ENCODE assay signal across 19 mouse cellular contexts in genomic region chr14:51904706-51905105, GRCm38 (mm10). TPM values are rescaled to one million over a fixed set of nuclear protein-coding genes. Genes with fewer than 3 reads are reported as not detected.
DNase-seq lines count a peak whose midpoint lies in the region; ATAC-seq and TF ChIP-seq lines count a peak whose summit lies in the region.
"Had no signal": no experiment of that assay in that cellular context is flagged by ENCODE, and none has a peak within 500 bp of the region (broad histone marks: within the 10 kb centered on the region; RNA-seq: fewer than 3 reads in every experiment).

No protein-coding gene starts in this region.

- H3K4me1 ChIP-seq in intestine, postnatal 0 days (replicated peaks; ENCODE audit: control insufficient read depth, insufficient read depth, low read length): no peaks in the 10 kb centered on the region
- H3K4me1 ChIP-seq in intestine, embryonic 16.5 days (ENCODE audit: control insufficient read depth, insufficient read depth, low read length): peaks cover 5% of the 10 kb centered on the region
- H3K4me1 ChIP-seq in midbrain, postnatal 0 days (ENCODE audit: insufficient read depth, low read length): no peaks in the 10 kb centered on the region
- no peaks in the 10 kb centered on the region; the same call in 1 of the 2 replicates for H3K4me1 ChIP-seq in midbrain, embryonic 15.5 days
- no peaks in the 10 kb centered on the region for H3K4me1 ChIP-seq in cortical plate, adult 2 months (ENCODE audit: control insufficient read depth, insufficient read depth, low read length)
- H3K4me1 ChIP-seq: embryonic facial prominence, embryonic 13.5 days; midbrain, embryonic 12.5 days; neural tube, embryonic 15.5 days had no signal

- no peak overlapping the region for H3K4me2 ChIP-seq in intestine, postnatal 0 days (replicated peaks; ENCODE audit: low read depth)
- H3K4me2 ChIP-seq in intestine, embryonic 16.5 days (ENCODE audit: low read depth, low read length): no peak overlapping the region
- H3K4me2 ChIP-seq in midbrain, postnatal 0 days (ENCODE audit: low read depth, low read length, poor library complexity, severe bottlenecking): no peak overlapping the region
- no peak overlapping the region for H3K4me2 ChIP-seq in midbrain, embryonic 15.5 days
- H3K4me2 ChIP-seq: embryonic facial prominence, embryonic 13.5 days; midbrain, embryonic 12.5 days; neural tube, embryonic 15.5 days had no signal

- no peak for ATAC-seq in intestine, postnatal 0 days
- no peak for ATAC-seq in intestine, embryonic 16.5 days
- 0 out of 2 replicates have a peak, but pooled peaks have one; percentile 21 for ATAC-seq in midbrain, postnatal 0 days (ENCODE audit: low FRiP score)
- no peak for ATAC-seq in midbrain, embryonic 15.5 days (replicated peaks)

- no peak overlapping the region for H3K9ac ChIP-seq in intestine, postnatal 0 days (ENCODE audit: low read depth, low read length)
- H3K9ac ChIP-seq in intestine, embryonic 16.5 days (ENCODE audit: low read depth, low read length): no peak overlapping the region
- no peak overlapping the region for H3K9ac ChIP-seq in midbrain, postnatal 0 days (replicated peaks; ENCODE audit: low read length, poor library complexity, severe bottlenecking)
- H3K9ac ChIP-seq in midbrain, embryonic 15.5 days: no peak overlapping the region
- H3K9ac ChIP-seq: embryonic facial prominence, embryonic 13.5 days; midbrain, embryonic 12.5 days; neural tube, embryonic 15.5 days had no signal

- TF ChIP-seq POLR2A in cortical plate, adult 2 months (IDR thresholded peaks at IDR 0.05; ENCODE audit: extremely low read depth, insufficient read depth, low read length): no peak

- peaks cover 9% of the 10 kb centered on the region; the same call in 1 of the 2 replicates for H3K36me3 ChIP-seq in intestine, postnatal 0 days (ENCODE audit: control insufficient read depth, insufficient read depth)
- H3K36me3 ChIP-seq in intestine, embryonic 16.5 days (ENCODE audit: control insufficient read depth, insufficient read depth, low read length): no peaks in the 10 kb centered on the region
- peaks cover 20% of the 10 kb centered on the region for H3K36me3 ChIP-seq in midbrain, postnatal 0 days (ENCODE audit: insufficient read depth, low read length)
- no peaks in the 10 kb centered on the region for H3K36me3 ChIP-seq in midbrain, embryonic 15.5 days (replicated peaks)
- H3K36me3 ChIP-seq: midbrain, embryonic 12.5 days had no signal

- DNase-seq in midbrain, postnatal 0 days (ENCODE audit: low spot score): peak; percentile 33
- DNase-seq in ES-CJ7 (ENCODE audit: low read depth, low spot score): peak; percentile 48
- DNase-seq in right cerebral cortex, postnatal 25 days: no peak
- DNase-seq: adrenal gland, postnatal 14 days; cerebellum, adult 11 months; heart, adult 11 months; heart, postnatal 36 days; kidney, adult 11 months had no signal

- WGBS in intestine, postnatal 0 days: 68% methylated on average over 7 of the region's 7 CpGs
- 67% methylated on average over 7 of the region's 7 CpGs for WGBS in intestine, embryonic 16.5 days
- 64% methylated on average over 7 of the region's 7 CpGs for WGBS in midbrain, postnatal 0 days
- 69% methylated on average over 7 of the region's 7 CpGs for whole genome bisulfite sequencing in midbrain, embryonic 15.5 days

- H3K9me3 ChIP-seq in intestine, postnatal 0 days (ENCODE audit: control insufficient read depth): no peaks in the 10 kb centered on the region
- no peaks in the 10 kb centered on the region for H3K9me3 ChIP-seq in intestine, embryonic 16.5 days (ENCODE audit: control insufficient read depth, low read length)
- H3K9me3 ChIP-seq in midbrain, postnatal 0 days (ENCODE audit: low read length): no peaks in the 10 kb centered on the region
- H3K9me3 ChIP-seq in midbrain, embryonic 15.5 days: no peaks in the 10 kb centered on the region
- H3K9me3 ChIP-seq: embryonic facial prominence, embryonic 13.5 days; midbrain, embryonic 12.5 days; neural tube, embryonic 15.5 days had no signal

- TF ChIP-seq CTCF in intestine, postnatal 0 days (IDR thresholded peaks at IDR 0.05; ENCODE audit: low read depth): peak; percentile 63
- peak; percentile 64 for TF ChIP-seq CTCF in midbrain, postnatal 0 days (IDR thresholded peaks at IDR 0.05)
- TF ChIP-seq CTCF in cortical plate, adult 2 months (IDR thresholded peaks at IDR 0.05; ENCODE audit: extremely low read depth, insufficient read depth, low read length): 0 out of 2 replicates have a peak, but pooled peaks have one; percentile 0

- H3K27ac ChIP-seq in intestine, postnatal 0 days (ENCODE audit: low read depth, low read length): no peak overlapping the region
- no peak overlapping the region for H3K27ac ChIP-seq in intestine, embryonic 16.5 days (ENCODE audit: low read length)
- no peak overlapping the region for H3K27ac ChIP-seq in midbrain, postnatal 0 days (ENCODE audit: low read depth, low read length)
- no peak overlapping the region for H3K27ac ChIP-seq in midbrain, embryonic 15.5 days
- no peak overlapping the region for H3K27ac ChIP-seq in cortical plate, adult 2 months (ENCODE audit: insufficient read depth, low read length)
- H3K27ac ChIP-seq: embryonic facial prominence, embryonic 13.5 days; midbrain, embryonic 12.5 days; neural tube, embryonic 15.5 days had no signal

- H3K27me3 ChIP-seq in intestine, postnatal 0 days (replicated peaks; ENCODE audit: control insufficient read depth, insufficient read depth, low read length): no peaks in the 10 kb centered on the region
- no peaks in the 10 kb centered on the region for H3K27me3 ChIP-seq in intestine, embryonic 16.5 days (replicated peaks; ENCODE audit: control insufficient read depth, insufficient read depth, low read length)
- no peaks in the 10 kb centered on the region for H3K27me3 ChIP-seq in midbrain, postnatal 0 days (ENCODE audit: insufficient read depth, low read length)
- H3K27me3 ChIP-seq in midbrain, embryonic 15.5 days (replicated peaks): no peaks in the 10 kb centered on the region
- H3K27me3 ChIP-seq: embryonic facial prominence, embryonic 13.5 days; neural tube, embryonic 15.5 days had no signal

- H3K4me3 ChIP-seq in intestine, postnatal 0 days (ENCODE audit: low read depth, low read length): no peak overlapping the region
- no peak overlapping the region for H3K4me3 ChIP-seq in intestine, embryonic 16.5 days (ENCODE audit: low read length)
- H3K4me3 ChIP-seq in midbrain, postnatal 0 days (ENCODE audit: low read depth, low read length): no peak overlapping the region
- no peak overlapping the region for H3K4me3 ChIP-seq in midbrain, embryonic 15.5 days
- H3K4me3 ChIP-seq in cortical plate, adult 2 months (ENCODE audit: insufficient read depth, low read length): no peak overlapping the region
- H3K4me3 ChIP-seq: embryonic facial prominence, embryonic 13.5 days; midbrain, embryonic 12.5 days; neural tube, embryonic 15.5 days had no signal

RNA-seq across cellular contexts. Expression of gene Ndrg2, which starts 9.3 kb away (rescaled TPM):
- 24.9 and 27.1 TPM in 2 replicates for polyA plus RNA-seq in intestine, postnatal 0 days (2015; fragmentation: Nextera tagmentation; extraction: Ambion mirVana)
- 62.1 and 64.2 TPM in 2 replicates for polyA plus RNA-seq in intestine, embryonic 16.5 days (2015; fragmentation: Nextera tagmentation; extraction: Ambion mirVana)
- total RNA-seq in midbrain, postnatal 0 days (2014; rRNA removed): 403 and 449 TPM in 2 replicates
- polyA plus RNA-seq in midbrain, postnatal 0 days (2015; fragmentation: Nextera tagmentation; extraction: Ambion mirVana): 356 and 413 TPM in 2 replicates
- polyA plus RNA-seq in midbrain, embryonic 15.5 days (2015; fragmentation: Nextera tagmentation; extraction: Ambion mirVana): 170 and 196 TPM in 2 replicates
- 955 and 1,100 TPM in 2 replicates for polyA plus RNA-seq in cortical plate, adult 2 months (2012; rRNA removed)

RNA-seq across cellular contexts. Expression of gene Slc39a2, which starts 12.0 kb away (rescaled TPM):
- polyA plus RNA-seq in intestine, postnatal 0 days (2015; fragmentation: Nextera tagmentation; extraction: Ambion mirVana): 0.38 and 0.57 TPM in 2 replicates
- 1.3 TPM in 2 replicates for polyA plus RNA-seq in intestine, embryonic 16.5 days (2015; fragmentation: Nextera tagmentation; extraction: Ambion mirVana)
- total RNA-seq in midbrain, postnatal 0 days (2014; rRNA removed): 2.7 and 3.2 TPM in 2 replicates
- 0.70 and 0.84 TPM in 2 replicates for polyA plus RNA-seq in midbrain, postnatal 0 days (2015; fragmentation: Nextera tagmentation; extraction: Ambion mirVana)
- polyA plus RNA-seq in midbrain, embryonic 15.5 days (2015; fragmentation: Nextera tagmentation; extraction: Ambion mirVana): 2.4 and 3.0 TPM in 2 replicates
- 17.8 and 18.7 TPM in 2 replicates for polyA plus RNA-seq in cortical plate, adult 2 months (2012; rRNA removed)

RNA-seq across cellular contexts. Expression of gene Tppp2, which starts 13.5 kb away (rescaled TPM):
- polyA plus RNA-seq in intestine, postnatal 0 days (2015; fragmentation: Nextera tagmentation; extraction: Ambion mirVana): not detected in 2 replicates
- not detected in 2 replicates for polyA plus RNA-seq in intestine, embryonic 16.5 days (2015; fragmentation: Nextera tagmentation; extraction: Ambion mirVana)
- total RNA-seq in midbrain, postnatal 0 days (2014; rRNA removed): not detected in 2 replicates
- not detected in 2 replicates for polyA plus RNA-seq in midbrain, postnatal 0 days (2015; fragmentation: Nextera tagmentation; extraction: Ambion mirVana)
- not detected in 2 replicates for polyA plus RNA-seq in midbrain, embryonic 15.5 days (2015; fragmentation: Nextera tagmentation; extraction: Ambion mirVana)
- polyA plus RNA-seq in cortical plate, adult 2 months (2012; rRNA removed): not detected in 2 replicates
- total RNA-seq: adrenal gland, postnatal 14 days; heart, postnatal 36 days; layer of hippocampus, adult 8-10 months; left cerebral cortex, postnatal 36 days had no signal
- polyA plus RNA-seq: embryonic facial prominence, embryonic 13.5 days; lung, embryonic 16.5 days; midbrain, embryonic 12.5 days; neural tube, embryonic 15.5 days; stomach, embryonic 16.5 days had no signal

RNA-seq across cellular contexts. Expression of gene Rnase13, which starts 17.9 kb away (rescaled TPM):
- polyA plus RNA-seq in intestine, postnatal 0 days (2015; fragmentation: Nextera tagmentation; extraction: Ambion mirVana): not detected in 2 replicates
- not detected in 2 replicates for polyA plus RNA-seq in intestine, embryonic 16.5 days (2015; fragmentation: Nextera tagmentation; extraction: Ambion mirVana)
- not detected in 2 replicates for total RNA-seq in midbrain, postnatal 0 days (2014; rRNA removed)
- 0.11 TPM in 1 of 2 replicates, not detected in the other for polyA plus RNA-seq in midbrain, postnatal 0 days (2015; fragmentation: Nextera tagmentation; extraction: Ambion mirVana)
- polyA plus RNA-seq in midbrain, embryonic 15.5 days (2015; fragmentation: Nextera tagmentation; extraction: Ambion mirVana): not detected in 2 replicates
- polyA plus RNA-seq in cortical plate, adult 2 months (2012; rRNA removed): 0.17 and 0.21 TPM in 2 replicates
- total RNA-seq: adrenal gland, postnatal 14 days; heart, postnatal 36 days; layer of hippocampus, adult 8-10 months; left cerebral cortex, postnatal 36 days had no signal
- polyA plus RNA-seq: embryonic facial prominence, embryonic 13.5 days; lung, embryonic 16.5 days; midbrain, embryonic 12.5 days; neural tube, embryonic 15.5 days; stomach, embryonic 16.5 days had no signal

RNA-seq across cellular contexts. Expression of gene Mettl17, which starts 20.1 kb away (rescaled TPM):
- polyA plus RNA-seq in intestine, postnatal 0 days (2015; fragmentation: Nextera tagmentation; extraction: Ambion mirVana): 16.9 and 19.7 TPM in 2 replicates
- 50.3 and 57.1 TPM in 2 replicates for polyA plus RNA-seq in intestine, embryonic 16.5 days (2015; fragmentation: Nextera tagmentation; extraction: Ambion mirVana)
- 68.2 and 71.6 TPM in 2 replicates for total RNA-seq in midbrain, postnatal 0 days (2014; rRNA removed)
- polyA plus RNA-seq in midbrain, postnatal 0 days (2015; fragmentation: Nextera tagmentation; extraction: Ambion mirVana): 70.3 and 91.4 TPM in 2 replicates
- 99.3 and 100 TPM in 2 replicates for polyA plus RNA-seq in midbrain, embryonic 15.5 days (2015; fragmentation: Nextera tagmentation; extraction: Ambion mirVana)
- 41.4 and 49.3 TPM in 2 replicates for polyA plus RNA-seq in cortical plate, adult 2 months (2012; rRNA removed)

Comparison
In these comparisons a context has a peak if more than half of its experiments do, and no peak if none do; other contexts are left out.
1. CTCF ChIP-seq: peak in every context shown above with its lines; median percentile 64 in midbrain, postnatal 0 days; 63 in intestine, postnatal 0 days; 0 in cortical plate, adult 2 months.